Mouse (Mus musculus): ENCODE data around the gene Csrnp3. TPM values are rescaled to one million over a fixed set of nuclear protein-coding genes. Genes with fewer than 3 reads are reported as not detected.

Gene Csrnp3
- polyA plus RNA-seq, 1 experiment = 0.08 TPM

DNA sequence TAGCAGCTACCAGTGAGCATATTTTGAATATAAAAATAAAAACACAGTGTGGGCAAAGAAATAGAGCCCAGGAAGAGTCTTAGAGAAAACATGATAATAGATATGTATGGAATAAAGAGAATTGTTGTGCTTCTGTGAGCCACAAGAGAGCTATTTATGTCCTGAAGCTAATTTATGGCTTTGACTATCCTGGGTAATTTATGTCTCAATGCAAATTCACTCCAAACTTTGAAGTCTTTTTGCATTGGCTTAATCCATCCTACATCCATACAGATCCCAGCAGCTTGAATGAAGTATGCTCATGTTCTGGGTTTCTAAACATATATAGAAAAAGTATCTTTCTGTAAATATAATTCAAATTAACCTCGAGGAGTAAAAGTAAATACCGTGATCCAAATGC is 88.5 kb downstream of the Csrnp3 start:
- H3K27me3 ChIP-seq (ENCODE audit: control insufficient read depth, insufficient read depth, low read length) = no peaks in the 10 kb centered on the region
- no peak for TF ChIP-seq CTCF (IDR thresholded peaks at IDR 0.05; ENCODE audit: borderline replicate concordance, control insufficient read depth, extremely low read depth, insufficient read depth, low read length, poor library complexity)
- TF ChIP-seq POLR2A (IDR thresholded peaks at IDR 0.05; ENCODE audit: control insufficient read depth, extremely low read depth, insufficient read depth, low read length, poor library complexity) = no peak
- WGBS = 84% methylated on average over 2 of the region's 2 CpGs
- no peak overlapping the region for H3K27ac ChIP-seq (ENCODE audit: control insufficient read depth, insufficient read depth, low read length)
- DNase-seq = no peak
- no peak overlapping the region for H3K4me3 ChIP-seq (ENCODE audit: control insufficient read depth, insufficient read depth, low read length)
- no peaks in the 10 kb centered on the region for H3K36me3 ChIP-seq (ENCODE audit: control insufficient read depth, insufficient read depth, low read length)
- no peaks in the 10 kb centered on the region for H3K4me1 ChIP-seq (replicated peaks; ENCODE audit: control insufficient read depth, insufficient read depth, low read length)

DNA sequence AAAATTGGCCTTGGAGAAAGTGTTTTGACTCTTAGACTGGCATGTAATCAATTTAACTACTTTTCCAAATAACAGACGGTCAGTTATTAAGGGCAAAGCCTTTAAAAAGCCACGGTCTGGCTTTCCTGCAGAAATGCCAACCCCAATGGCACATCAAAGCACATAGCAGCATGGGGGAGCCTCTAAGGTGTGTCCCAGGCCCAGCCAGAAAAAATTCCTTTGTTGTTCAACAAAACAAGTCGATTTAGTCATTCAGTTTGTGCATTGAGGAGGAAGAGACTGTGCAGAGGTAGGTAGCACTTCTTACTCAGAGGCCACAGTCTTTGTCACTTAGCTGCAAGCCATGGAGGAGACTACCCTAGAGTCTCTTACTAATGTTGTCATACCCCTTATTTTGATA is 93.3 kb downstream of the Csrnp3 start:
- 78% methylated on average over 3 of the region's 3 CpGs for WGBS
- no peak for TF ChIP-seq POLR2A (IDR thresholded peaks at IDR 0.05; ENCODE audit: control insufficient read depth, extremely low read depth, insufficient read depth, low read length, poor library complexity)
- no peak for TF ChIP-seq CTCF (IDR thresholded peaks at IDR 0.05; ENCODE audit: borderline replicate concordance, control insufficient read depth, extremely low read depth, insufficient read depth, low read length, poor library complexity)

DNA sequence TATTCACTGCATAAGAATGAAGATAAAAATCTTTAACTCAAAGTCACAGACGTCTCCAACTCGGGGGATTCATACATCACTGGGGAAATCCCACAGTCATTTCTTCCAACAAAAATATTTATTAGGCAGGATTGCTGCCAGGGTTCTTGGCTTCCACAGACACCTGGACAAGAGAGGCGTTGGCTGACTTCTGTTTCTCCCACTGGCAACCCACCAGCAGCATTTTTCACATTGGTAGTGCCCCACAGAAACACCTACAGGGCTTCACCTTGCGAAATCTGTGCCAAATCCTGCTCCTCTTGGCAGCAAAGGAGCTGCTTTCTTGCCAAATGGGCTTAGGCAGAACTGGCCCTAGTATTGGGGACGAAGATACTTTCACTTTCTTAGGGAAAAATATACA is 94.8 kb downstream of the Csrnp3 start:
- Histone ChIP-seq H3K36me3 (ENCODE audit: control insufficient read depth, insufficient read depth, low read length) (no peaks in the 10 kb centered on the region), H3K27ac (ENCODE audit: control insufficient read depth, insufficient read depth, low read length) (no peak overlapping the region), H3K27me3 (ENCODE audit: control insufficient read depth, insufficient read depth, low read length) (no peaks in the 10 kb centered on the region), H3K4me3 (ENCODE audit: control insufficient read depth, insufficient read depth, low read length) (no peak overlapping the region), H3K4me1 (replicated peaks; ENCODE audit: control insufficient read depth, insufficient read depth, low read length) (no peaks in the 10 kb centered on the region)
- no peak for TF ChIP-seq CTCF (IDR thresholded peaks at IDR 0.05; ENCODE audit: borderline replicate concordance, control insufficient read depth, extremely low read depth, insufficient read depth, low read length, poor library complexity)
- no peak for TF ChIP-seq POLR2A (IDR thresholded peaks at IDR 0.05; ENCODE audit: control insufficient read depth, extremely low read depth, insufficient read depth, low read length, poor library complexity)
- DNase-seq = no peak
- 78% methylated on average over 5 of the region's 5 CpGs for WGBS

More for the DNA sequence above, 93.3 kb downstream of the Csrnp3 start:
- Histone ChIP-seq H3K4me1 (replicated peaks; ENCODE audit: control insufficient read depth, insufficient read depth, low read length) (no peaks in the 10 kb centered on the region), H3K4me3 (ENCODE audit: control insufficient read depth, insufficient read depth, low read length) (no peak overlapping the region), H3K27me3 (ENCODE audit: control insufficient read depth, insufficient read depth, low read length) (no peaks in the 10 kb centered on the region), H3K36me3 (ENCODE audit: control insufficient read depth, insufficient read depth, low read length) (no peaks in the 10 kb centered on the region), H3K27ac (ENCODE audit: control insufficient read depth, insufficient read depth, low read length) (no peak overlapping the region)
- no peak for DNase-seq

DNA sequence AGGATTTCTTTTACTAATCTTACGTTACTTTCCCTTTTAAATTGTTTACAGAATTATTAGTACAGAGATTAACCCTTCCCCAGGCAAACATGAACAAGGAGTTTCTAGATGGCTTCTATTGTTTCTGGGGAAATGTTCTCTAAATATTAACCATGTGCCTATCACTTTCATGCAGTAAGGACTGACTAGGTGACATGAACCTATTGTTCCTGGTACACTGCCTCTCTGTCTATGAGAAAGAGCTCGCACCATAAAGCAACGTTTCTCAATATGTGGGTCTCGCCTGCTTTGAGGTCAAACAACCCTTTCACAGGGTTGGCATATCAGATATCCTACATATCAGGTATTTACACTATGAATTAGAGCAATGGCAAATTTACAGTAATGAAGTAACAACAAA is 96.8 kb downstream of the Csrnp3 start:
- H3K4me1 ChIP-seq (replicated peaks; ENCODE audit: control insufficient read depth, insufficient read depth, low read length) = no peaks in the 10 kb centered on the region
- 87% methylated on average over 4 of the region's 4 CpGs for WGBS
- H3K27me3 ChIP-seq (ENCODE audit: control insufficient read depth, insufficient read depth, low read length) = no peaks in the 10 kb centered on the region
- H3K27ac ChIP-seq (ENCODE audit: control insufficient read depth, insufficient read depth, low read length) = no peak overlapping the region
- no peaks in the 10 kb centered on the region for H3K36me3 ChIP-seq (ENCODE audit: control insufficient read depth, insufficient read depth, low read length)
- TF ChIP-seq POLR2A (IDR thresholded peaks at IDR 0.05; ENCODE audit: control insufficient read depth, extremely low read depth, insufficient read depth, low read length, poor library complexity) (no peak), CTCF (IDR thresholded peaks at IDR 0.05; ENCODE audit: borderline replicate concordance, control insufficient read depth, extremely low read depth, insufficient read depth, low read length, poor library complexity) (no peak)
- no peak for DNase-seq
- H3K4me3 ChIP-seq (ENCODE audit: control insufficient read depth, insufficient read depth, low read length) = no peak overlapping the region

DNA sequence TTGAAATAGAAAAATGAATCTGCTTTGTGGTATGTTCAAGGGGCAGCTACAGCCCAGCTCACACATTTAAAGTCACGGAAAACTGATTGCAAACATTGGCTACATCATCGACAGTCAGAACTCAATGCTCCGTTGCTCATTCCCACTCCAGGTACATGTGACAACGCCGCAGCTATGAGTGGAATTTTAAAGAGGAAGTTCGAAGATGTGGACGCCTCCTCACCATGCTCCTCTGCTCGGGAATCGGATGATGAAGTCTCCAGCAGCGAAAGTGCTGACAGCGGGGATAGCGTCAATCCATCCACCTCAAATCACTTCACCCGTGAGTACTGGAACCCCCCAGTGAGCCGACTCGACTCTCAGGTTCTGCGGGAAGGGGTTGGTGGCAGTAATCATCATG is 103.2 kb downstream of the Csrnp3 start:
- WGBS = 96% methylated on average over 16 of the region's 16 CpGs
- H3K27ac ChIP-seq (ENCODE audit: control insufficient read depth, insufficient read depth, low read length) = no peak overlapping the region
- H3K4me3 ChIP-seq (ENCODE audit: control insufficient read depth, insufficient read depth, low read length) = no peak overlapping the region
- no peak for DNase-seq
- no peaks in the 10 kb centered on the region for H3K4me1 ChIP-seq (replicated peaks; ENCODE audit: control insufficient read depth, insufficient read depth, low read length)
- H3K36me3 ChIP-seq (ENCODE audit: control insufficient read depth, insufficient read depth, low read length) = no peaks in the 10 kb centered on the region
- H3K27me3 ChIP-seq (ENCODE audit: control insufficient read depth, insufficient read depth, low read length) = no peaks in the 10 kb centered on the region
- no peak for TF ChIP-seq POLR2A (IDR thresholded peaks at IDR 0.05; ENCODE audit: control insufficient read depth, extremely low read depth, insufficient read depth, low read length, poor library complexity)
- no peak for TF ChIP-seq CTCF (IDR thresholded peaks at IDR 0.05; ENCODE audit: borderline replicate concordance, control insufficient read depth, extremely low read depth, insufficient read depth, low read length, poor library complexity)

DNA sequence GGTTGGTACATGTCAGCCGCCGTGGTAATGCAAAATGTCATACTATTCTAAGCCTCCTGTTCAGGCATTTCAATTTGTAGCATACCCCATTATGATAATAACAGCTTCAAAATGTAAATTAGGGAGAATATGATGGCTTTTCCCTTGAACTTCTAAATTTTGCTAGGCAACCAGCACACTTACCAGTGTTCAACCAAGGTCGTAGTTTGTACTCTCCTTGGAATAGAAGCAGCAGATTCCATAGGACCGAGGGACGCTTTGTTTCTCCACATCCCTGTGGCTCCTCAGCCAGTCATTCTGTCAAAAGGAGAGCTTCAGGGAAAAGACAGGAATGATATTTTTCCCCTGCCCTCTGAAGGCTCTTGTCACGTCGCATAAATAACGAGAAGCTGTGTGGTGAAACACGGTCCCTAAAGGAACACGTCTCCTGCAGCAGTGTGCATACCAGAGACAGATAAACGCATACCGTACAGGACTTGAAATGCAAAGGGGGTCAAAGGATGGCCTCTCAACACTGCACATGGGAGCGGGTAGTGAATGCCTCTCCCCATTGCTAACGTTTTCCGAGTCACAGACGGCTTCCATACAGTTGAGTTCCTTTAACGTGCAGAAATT is 108.3 kb downstream of the Csrnp3 start:
- H3K27ac ChIP-seq (ENCODE audit: control insufficient read depth, insufficient read depth, low read length) = no peak overlapping the region
- no peak for DNase-seq
- TF ChIP-seq POLR2A (IDR thresholded peaks at IDR 0.05; ENCODE audit: control insufficient read depth, extremely low read depth, insufficient read depth, low read length, poor library complexity) = no peak
- TF ChIP-seq CTCF (IDR thresholded peaks at IDR 0.05; ENCODE audit: borderline replicate concordance, control insufficient read depth, extremely low read depth, insufficient read depth, low read length, poor library complexity) = no peak
- H3K4me1 ChIP-seq (replicated peaks; ENCODE audit: control insufficient read depth, insufficient read depth, low read length) = no peaks in the 10 kb centered on the region
- WGBS = 95% methylated on average over 17 of the region's 17 CpGs
- H3K4me3 ChIP-seq (ENCODE audit: control insufficient read depth, insufficient read depth, low read length) = no peak overlapping the region
- no peaks in the 10 kb centered on the region for H3K36me3 ChIP-seq (ENCODE audit: control insufficient read depth, insufficient read depth, low read length)
- no peaks in the 10 kb centered on the region for H3K27me3 ChIP-seq (ENCODE audit: control insufficient read depth, insufficient read depth, low read length)

DNA sequence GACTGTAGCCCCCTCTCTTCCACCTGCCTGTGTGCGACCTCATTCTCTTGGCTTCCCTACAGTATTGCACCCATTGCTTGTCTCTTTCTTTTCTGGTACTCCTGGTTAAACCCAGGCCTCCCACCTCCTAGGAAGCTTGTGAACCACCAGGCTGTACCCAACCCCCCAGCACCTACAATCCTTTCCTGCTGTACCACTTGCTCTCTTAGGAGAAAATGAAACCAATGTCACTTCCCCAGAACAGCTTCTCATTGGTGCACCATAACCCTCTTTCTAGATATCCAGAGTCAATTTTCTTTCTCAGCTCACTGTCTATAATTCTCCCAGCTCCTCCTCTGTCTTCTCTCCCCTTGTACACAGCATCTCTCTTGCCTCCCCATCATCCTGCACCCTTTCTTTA is 110.2 kb downstream of the Csrnp3 start:
- Histone ChIP-seq H3K4me3 (ENCODE audit: control insufficient read depth, insufficient read depth, low read length) (no peak overlapping the region), H3K27me3 (ENCODE audit: control insufficient read depth, insufficient read depth, low read length) (no peaks in the 10 kb centered on the region), H3K27ac (ENCODE audit: control insufficient read depth, insufficient read depth, low read length) (no peak overlapping the region), H3K36me3 (ENCODE audit: control insufficient read depth, insufficient read depth, low read length) (no peaks in the 10 kb centered on the region), H3K4me1 (replicated peaks; ENCODE audit: control insufficient read depth, insufficient read depth, low read length) (no peaks in the 10 kb centered on the region)
- WGBS = 90% methylated on average over 1 of the region's 1 CpGs
- no peak for DNase-seq
- TF ChIP-seq CTCF (IDR thresholded peaks at IDR 0.05; ENCODE audit: borderline replicate concordance, control insufficient read depth, extremely low read depth, insufficient read depth, low read length, poor library complexity) = no peak
- TF ChIP-seq POLR2A (IDR thresholded peaks at IDR 0.05; ENCODE audit: control insufficient read depth, extremely low read depth, insufficient read depth, low read length, poor library complexity) = no peak
